Mouse (Mus musculus): ENCODE measurements around the gene Fcrl6. TPM values are rescaled to one million over a fixed set of nuclear protein-coding genes. Genes with fewer than 3 reads are reported as not detected.
A peak's percentile ranks its signal among the peaks of the same experiment; 100 is the strongest.

Gene Fcrl6
- 0.13 and 0.26 TPM in 2 replicates for polyA plus RNA-seq (2014; fragmentation: Nextera tagmentation; extraction: Ambion mirVana)

DNA sequence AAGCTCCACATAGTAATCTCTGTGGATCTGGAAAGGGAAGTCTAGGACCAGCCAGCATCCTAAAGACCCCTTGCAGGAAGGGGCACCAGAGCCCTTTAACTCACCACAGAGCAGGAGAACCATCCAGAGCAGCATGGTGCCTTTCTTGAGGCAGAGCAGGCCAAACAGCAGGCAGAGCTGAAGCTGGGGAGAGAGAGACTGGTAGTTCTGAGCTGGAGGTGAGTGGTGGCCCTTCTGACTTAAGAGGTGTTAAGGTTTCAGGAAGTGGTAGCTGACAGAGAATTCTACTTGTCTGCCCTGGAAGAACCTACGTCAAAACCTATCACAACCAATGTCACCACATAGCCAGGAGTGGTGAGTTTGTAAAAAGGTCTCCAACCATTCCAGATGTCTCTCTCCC is at the start of gene Fcrl6:
Gene Fcrl6, minus strand, starts transcription at position 226 of the 400 bp plus-strand sequence.
- ATAC-seq (ENCODE audit: low read depth) = no peak
- no peak within 1 kb of the TSS for H3K9ac ChIP-seq (ENCODE audit: low read depth, low read length)
- no peak within 1 kb of the TSS for H3K4me2 ChIP-seq (ENCODE audit: low read depth, low read length)
- no peaks in the 10 kb centered on the region for H3K9me3 ChIP-seq (ENCODE audit: control insufficient read depth, low read length)
- no peak within 1 kb of the TSS for H3K27ac ChIP-seq (replicated peaks; ENCODE audit: low read depth, low read length)
- H3K27me3 ChIP-seq (replicated peaks; ENCODE audit: control insufficient read depth, insufficient read depth, low read length) = no peaks in the 10 kb centered on the region; the same call in 1 of the 2 replicates
- H3K36me3 ChIP-seq (ENCODE audit: control insufficient read depth, insufficient read depth, low read length) = no peaks in the 10 kb centered on the region
- no peak for DNase-seq (ENCODE audit: low spot score)
- H3K4me3 ChIP-seq (ENCODE audit: low read depth, low read length) = no peak within 1 kb of the TSS
- 50% methylated on average over 1 of the region's 1 CpGs for WGBS
- no peaks in the 10 kb centered on the region for H3K4me1 ChIP-seq (ENCODE audit: control insufficient read depth, insufficient read depth, low read length)

- DNase-seq (ENCODE audit: low spot score) (no peak), ATAC-seq (ENCODE audit: low read depth) (no peak)
- Histone ChIP-seq H3K4me1 (ENCODE audit: control insufficient read depth, insufficient read depth, low read length) (no peaks in the 10 kb centered on the region), H3K9ac (ENCODE audit: low read depth, low read length) (no peak overlapping the region), H3K36me3 (ENCODE audit: control insufficient read depth, insufficient read depth, low read length) (no peaks in the 10 kb centered on the region), H3K4me2 (ENCODE audit: low read depth, low read length) (no peak overlapping the region), H3K27ac (replicated peaks; ENCODE audit: low read depth, low read length) (no peak overlapping the region), H3K4me3 (ENCODE audit: low read depth, low read length) (no peak overlapping the region), H3K27me3 (replicated peaks; ENCODE audit: control insufficient read depth, insufficient read depth, low read length) (no peaks in the 10 kb centered on the region), H3K9me3 (ENCODE audit: control insufficient read depth, low read length) (no peaks in the 10 kb centered on the region)
- WGBS = 72% methylated on average over 10 of the region's 10 CpGs
Observed at GRCm38 (mm10) chr1:172651288-172651987, 49.1 kb upstream of the Fcrl6 start.

- no peak for ATAC-seq (ENCODE audit: low read depth)
- Histone ChIP-seq H3K4me2 (ENCODE audit: low read depth, low read length) (no peak overlapping the region), H3K4me1 (ENCODE audit: control insufficient read depth, insufficient read depth, low read length) (no peaks in the 10 kb centered on the region), H3K4me3 (ENCODE audit: low read depth, low read length) (no peak overlapping the region), H3K36me3 (ENCODE audit: control insufficient read depth, insufficient read depth, low read length) (no peaks in the 10 kb centered on the region), H3K27ac (replicated peaks; ENCODE audit: low read depth, low read length) (no peak overlapping the region), H3K9ac (ENCODE audit: low read depth, low read length) (no peak overlapping the region), H3K9me3 (ENCODE audit: control insufficient read depth, low read length) (no peaks in the 10 kb centered on the region), H3K27me3 (replicated peaks; ENCODE audit: control insufficient read depth, insufficient read depth, low read length) (no peaks in the 10 kb centered on the region)
- DNase-seq (ENCODE audit: low spot score) = no peak
- 50% methylated on average over 8 of the region's 8 CpGs for WGBS
Observed at GRCm38 (mm10) chr1:172650519-172651287, 48.4 kb upstream of the Fcrl6 start.

DNA sequence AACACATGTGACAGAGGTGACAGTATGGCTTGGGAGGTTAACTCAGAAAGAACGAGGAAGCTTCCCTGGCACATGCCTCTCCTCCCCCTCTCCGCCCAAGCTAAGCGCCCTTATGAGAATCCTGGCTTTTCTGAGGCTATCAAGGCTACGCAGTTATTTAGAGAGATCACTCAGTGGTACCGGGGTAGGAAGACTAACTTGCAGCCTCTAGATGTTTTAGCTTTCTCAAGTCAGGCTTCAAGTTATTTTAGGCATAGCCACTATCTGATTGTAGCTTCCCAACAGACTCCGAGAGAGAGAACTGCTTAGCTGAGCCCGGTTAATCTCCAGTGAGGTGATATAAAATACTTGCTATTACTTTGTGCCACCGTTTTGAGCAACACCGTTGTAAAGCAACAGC is 47.0 kb upstream of the Fcrl6 start:
- Histone ChIP-seq H3K9ac (ENCODE audit: low read depth, low read length) (no peak overlapping the region), H3K27me3 (replicated peaks; ENCODE audit: control insufficient read depth, insufficient read depth, low read length) (no peaks in the 10 kb centered on the region), H3K4me2 (ENCODE audit: low read depth, low read length) (no peak overlapping the region), H3K4me1 (ENCODE audit: control insufficient read depth, insufficient read depth, low read length) (no peaks in the 10 kb centered on the region), H3K27ac (replicated peaks; ENCODE audit: low read depth, low read length) (no peak overlapping the region), H3K9me3 (ENCODE audit: control insufficient read depth, low read length) (no peaks in the 10 kb centered on the region), H3K36me3 (ENCODE audit: control insufficient read depth, insufficient read depth, low read length) (no peaks in the 10 kb centered on the region), H3K4me3 (ENCODE audit: low read depth, low read length) (no peak overlapping the region)
- DNase-seq (ENCODE audit: low spot score) (no peak), ATAC-seq (ENCODE audit: low read depth) (no peak)
- WGBS = 83% methylated on average over 9 of the region's 9 CpGs

- Histone ChIP-seq H3K4me3 (ENCODE audit: low read depth, low read length) (no peak overlapping the region), H3K9me3 (ENCODE audit: control insufficient read depth, low read length) (no peaks in the 10 kb centered on the region), H3K36me3 (ENCODE audit: control insufficient read depth, insufficient read depth, low read length) (no peaks in the 10 kb centered on the region), H3K4me2 (ENCODE audit: low read depth, low read length) (no peak overlapping the region), H3K27me3 (replicated peaks; ENCODE audit: control insufficient read depth, insufficient read depth, low read length) (no peaks in the 10 kb centered on the region), H3K9ac (ENCODE audit: low read depth, low read length) (no peak overlapping the region), H3K4me1 (ENCODE audit: control insufficient read depth, insufficient read depth, low read length) (no peaks in the 10 kb centered on the region), H3K27ac (replicated peaks; ENCODE audit: low read depth, low read length) (no peak overlapping the region)
- ATAC-seq (ENCODE audit: low read depth) = no peak
- WGBS = 18% methylated on average over 4 of the region's 4 CpGs
- DNase-seq (ENCODE audit: low spot score) = peak; percentile 39
Observed at GRCm38 (mm10) chr1:172647236-172647635, 44.9 kb upstream of the Fcrl6 start.

DNA sequence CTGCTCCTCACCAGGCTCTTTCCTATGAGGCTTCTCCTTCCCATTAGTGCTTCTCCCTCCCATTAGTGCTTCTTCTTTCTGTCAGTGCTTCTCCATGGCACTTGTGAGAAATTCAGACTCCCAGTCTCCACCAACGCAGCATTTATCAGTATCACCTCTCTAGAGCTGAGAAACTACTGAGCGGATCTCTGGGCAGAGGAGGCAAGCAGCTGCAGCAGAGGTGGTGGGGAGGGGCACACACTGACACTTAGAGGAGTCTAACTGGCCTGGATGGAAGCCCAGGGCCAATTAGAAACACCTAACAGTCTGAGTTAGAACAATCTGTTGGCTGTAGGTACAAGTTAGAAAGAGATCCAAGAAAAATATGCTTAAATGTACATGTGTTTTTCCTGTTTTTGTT is 36.4 kb upstream of the Fcrl6 start:
- H3K36me3 ChIP-seq (ENCODE audit: control insufficient read depth, insufficient read depth, low read length) = no peaks in the 10 kb centered on the region
- no peak overlapping the region for H3K4me3 ChIP-seq (ENCODE audit: low read depth, low read length)
- DNase-seq (ENCODE audit: low spot score) (peak; percentile 85), ATAC-seq (ENCODE audit: low read depth) (0 out of 2 replicates have a peak, but pooled peaks have one; percentile 41)
- H3K27ac ChIP-seq (replicated peaks; ENCODE audit: low read depth, low read length) = no peak overlapping the region
- no peaks in the 10 kb centered on the region for H3K27me3 ChIP-seq (replicated peaks; ENCODE audit: control insufficient read depth, insufficient read depth, low read length)
- H3K4me2 ChIP-seq (ENCODE audit: low read depth, low read length) = no peak overlapping the region
- H3K9me3 ChIP-seq (ENCODE audit: control insufficient read depth, low read length) = no peaks in the 10 kb centered on the region
- H3K9ac ChIP-seq (ENCODE audit: low read depth, low read length) = no peak overlapping the region
- H3K4me1 ChIP-seq (ENCODE audit: control insufficient read depth, insufficient read depth, low read length) = no peaks in the 10 kb centered on the region; the same call in 1 of the 2 replicates
- 54% methylated on average over 2 of the region's 2 CpGs for WGBS

DNA sequence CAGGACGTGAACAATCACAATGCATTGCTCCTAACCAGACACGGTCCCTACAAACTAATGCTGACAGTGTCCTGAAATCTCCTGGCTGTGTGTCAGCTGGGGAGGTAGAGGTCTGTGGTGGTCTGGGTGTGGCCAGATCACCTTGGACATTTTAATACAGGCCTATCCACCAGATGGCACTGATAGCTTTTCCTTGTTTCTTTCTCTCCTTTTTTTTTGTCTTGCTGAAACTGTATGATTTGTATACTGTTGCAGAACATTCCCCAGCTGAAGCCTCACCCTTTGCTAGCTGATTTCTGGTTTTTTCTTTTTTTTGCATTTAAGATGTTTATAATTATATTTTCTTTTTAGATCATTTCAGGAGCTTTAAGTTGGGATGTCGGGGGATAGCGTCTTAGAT is 35.5 kb upstream of the Fcrl6 start:
- no peak for ATAC-seq (ENCODE audit: low read depth)
- Histone ChIP-seq H3K36me3 (ENCODE audit: control insufficient read depth, insufficient read depth, low read length) (no peaks in the 10 kb centered on the region), H3K4me2 (ENCODE audit: low read depth, low read length) (no peak overlapping the region), H3K9ac (ENCODE audit: low read depth, low read length) (no peak overlapping the region), H3K4me3 (ENCODE audit: low read depth, low read length) (no peak overlapping the region), H3K9me3 (ENCODE audit: control insufficient read depth, low read length) (no peaks in the 10 kb centered on the region), H3K4me1 (ENCODE audit: control insufficient read depth, insufficient read depth, low read length) (no peaks in the 10 kb centered on the region; the same call in 1 of the 2 replicates), H3K27ac (replicated peaks; ENCODE audit: low read depth, low read length) (no peak overlapping the region), H3K27me3 (replicated peaks; ENCODE audit: control insufficient read depth, insufficient read depth, low read length) (no peaks in the 10 kb centered on the region)
- DNase-seq (ENCODE audit: low spot score) = no peak
- WGBS = 54% methylated on average over 4 of the region's 4 CpGs

DNA sequence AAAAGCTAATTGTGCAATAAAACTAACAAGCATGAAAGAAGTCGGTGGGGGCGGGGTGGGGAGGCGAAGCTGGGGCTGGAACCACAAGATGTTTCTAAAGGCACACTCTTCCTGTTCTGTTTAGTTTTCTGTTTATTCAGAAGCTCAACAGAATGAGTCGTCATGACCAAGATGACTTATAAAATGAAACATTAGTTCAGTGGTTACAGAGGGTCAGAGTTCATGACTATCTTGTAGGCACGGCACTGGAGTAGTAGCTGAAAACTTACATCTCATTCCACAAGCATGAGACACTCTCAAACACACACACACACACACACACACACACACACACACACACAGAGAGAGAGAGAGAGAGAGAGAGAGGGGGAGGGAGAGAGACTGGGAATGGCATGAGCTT is 33.9 kb upstream of the Fcrl6 start:
- 90% methylated on average over 5 of the region's 5 CpGs for WGBS
- no peaks in the 10 kb centered on the region for H3K36me3 ChIP-seq (ENCODE audit: control insufficient read depth, insufficient read depth, low read length)
- ATAC-seq (ENCODE audit: low read depth) = no peak
- H3K4me1 ChIP-seq (ENCODE audit: control insufficient read depth, insufficient read depth, low read length) = no peaks in the 10 kb centered on the region; the same call in 1 of the 2 replicates
- no peak overlapping the region for H3K27ac ChIP-seq (replicated peaks; ENCODE audit: low read depth, low read length)
- DNase-seq (ENCODE audit: low spot score) = no peak
- H3K9ac ChIP-seq (ENCODE audit: low read depth, low read length) = no peak overlapping the region
- no peaks in the 10 kb centered on the region for H3K9me3 ChIP-seq (ENCODE audit: control insufficient read depth, low read length)
- H3K27me3 ChIP-seq (replicated peaks; ENCODE audit: control insufficient read depth, insufficient read depth, low read length) = no peaks in the 10 kb centered on the region
- H3K4me3 ChIP-seq (ENCODE audit: low read depth, low read length) = no peak overlapping the region
- no peak overlapping the region for H3K4me2 ChIP-seq (ENCODE audit: low read depth, low read length)

All from embryonic facial prominence, embryonic 14.5 days (tissue).